Mouse (Mus musculus): ENCODE data around the gene Fam196b. TPM values are rescaled to one million over a fixed set of nuclear protein-coding genes. Genes with fewer than 3 reads are reported as not detected.

Fam196b gene
- not detected for total RNA-seq (2023)

DNA sequence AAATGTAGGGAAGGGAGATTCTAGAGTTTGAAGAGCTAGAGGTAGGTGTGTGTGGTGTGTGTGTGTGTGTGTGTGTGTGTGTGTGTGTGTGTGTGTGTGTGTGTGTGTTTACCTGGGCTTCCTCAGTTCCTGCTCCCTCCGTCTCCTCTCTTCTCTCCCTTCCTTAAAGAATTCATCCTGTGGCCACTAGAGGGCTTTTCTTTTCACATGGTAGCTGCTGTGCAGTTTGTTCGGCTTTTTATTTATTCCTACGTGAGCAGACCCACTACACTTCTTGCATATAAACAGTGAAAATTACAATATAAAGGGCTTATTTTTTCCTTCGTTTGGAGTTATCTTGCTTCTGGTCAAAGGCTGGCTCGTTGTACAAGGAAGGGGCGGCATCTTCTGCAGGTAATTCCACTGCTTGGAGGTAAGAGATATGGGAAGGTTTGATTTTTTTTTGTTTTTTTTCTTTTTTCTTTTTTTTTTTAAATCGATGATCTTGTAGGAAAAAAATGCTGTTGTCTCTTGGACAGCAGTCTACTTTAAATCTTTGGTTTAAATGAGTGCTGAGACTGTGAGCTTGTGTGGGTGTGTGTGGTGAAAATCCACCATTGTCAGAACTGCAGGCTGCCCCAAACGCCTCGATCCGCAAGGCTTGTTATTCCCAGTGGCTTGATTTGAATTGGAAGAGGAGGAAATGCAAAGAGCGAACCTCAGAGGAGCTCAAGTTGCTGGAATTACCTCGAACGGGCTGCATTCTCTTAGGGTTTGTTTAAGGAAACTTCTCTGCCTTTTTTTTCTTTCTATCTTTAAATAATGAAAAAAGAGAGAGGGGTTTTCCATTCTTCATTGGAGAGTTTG, at the start of gene Fam196b:
TSS of gene Fam196b (plus strand) at position 289 of the 846 bp plus-strand sequence.

Other genes with a start within 250 kb of the Fam196b start
- gene 4930469K13Rik, start 216.3 kb upstream of the Fam196b start, total RNA-seq (2023): not detected
- gene Foxi1, start 106.7 kb upstream of the Fam196b start, total RNA-seq (2023): under 1 TPM in 1 of 2 experiments, not detected in 1; 0.53 TPM

Measured in B cell, adult 67 days (primary cell).